Mouse (Mus musculus) layer of hippocampus, adult 18-20 months (tissue): ENCODE results near the gene Hspb8. TPM values are rescaled to one million over a fixed set of nuclear protein-coding genes. Genes with fewer than 3 reads are reported as not detected.

Experiments
- DNase-seq, 2 experiments: peaks; one replicate each; pipeline ENCODE4 v3.0.0; 2022; ENCODE audit warnings: low spot score in 2 of 2
- long read RNA-seq: library from polyadenylated mRNA; stranded (forward); transcript quantifications from one replicate; pipeline ENCODE4 v2.0.0, GENCODE M21; 2021
- total RNA-seq, 2 experiments: library from RNA; stranded (reverse); gene quantifications; 2 replicates each; pipeline ENCODE4 v1.2.3; 2021

The Hspb8 gene
- total RNA-seq = 10 to 100 TPM; 10.8 to 15.4 TPM
- long read RNA-seq, transcript Hspb8-201 (3 exons, 1,816 nt) = major isoform, 27 of 27 reads
- long read RNA-seq, partial matches to known transcripts = 0 of 27 reads
- long read RNA-seq, other reads (novel, unspliced or antisense) = 0 of 27 reads

DNA sequence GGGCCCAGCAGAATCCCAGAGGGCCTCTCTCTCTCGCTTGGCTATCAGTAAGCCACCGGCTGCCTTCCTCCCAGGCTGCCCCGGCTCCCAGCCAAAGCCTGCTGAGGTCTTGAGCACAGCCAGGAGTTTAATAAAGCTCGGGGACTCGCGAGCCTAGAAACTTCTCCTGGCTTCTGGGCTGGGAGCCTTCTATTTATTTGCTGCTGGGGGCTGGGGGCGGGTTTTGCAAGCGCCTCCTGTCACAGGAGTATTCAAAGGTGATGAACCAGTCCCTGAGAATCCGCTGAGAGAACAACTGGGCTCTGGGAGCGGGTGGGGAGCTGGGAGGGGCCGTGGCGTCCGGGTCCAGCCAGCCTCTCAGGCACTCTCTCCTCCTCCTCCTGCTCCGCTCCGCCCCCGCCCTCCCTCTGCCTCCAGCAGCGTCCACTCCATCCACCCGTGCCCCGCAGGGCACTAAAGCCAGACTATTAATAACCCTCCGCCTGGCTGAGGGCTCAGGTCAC is at the start of gene Hspb8:
Gene Hspb8 (minus strand): TSS at position 166 of the 503 bp plus-strand sequence.
- peak in 1 of 2 experiments; percentile 32 for DNase-seq

DNA sequence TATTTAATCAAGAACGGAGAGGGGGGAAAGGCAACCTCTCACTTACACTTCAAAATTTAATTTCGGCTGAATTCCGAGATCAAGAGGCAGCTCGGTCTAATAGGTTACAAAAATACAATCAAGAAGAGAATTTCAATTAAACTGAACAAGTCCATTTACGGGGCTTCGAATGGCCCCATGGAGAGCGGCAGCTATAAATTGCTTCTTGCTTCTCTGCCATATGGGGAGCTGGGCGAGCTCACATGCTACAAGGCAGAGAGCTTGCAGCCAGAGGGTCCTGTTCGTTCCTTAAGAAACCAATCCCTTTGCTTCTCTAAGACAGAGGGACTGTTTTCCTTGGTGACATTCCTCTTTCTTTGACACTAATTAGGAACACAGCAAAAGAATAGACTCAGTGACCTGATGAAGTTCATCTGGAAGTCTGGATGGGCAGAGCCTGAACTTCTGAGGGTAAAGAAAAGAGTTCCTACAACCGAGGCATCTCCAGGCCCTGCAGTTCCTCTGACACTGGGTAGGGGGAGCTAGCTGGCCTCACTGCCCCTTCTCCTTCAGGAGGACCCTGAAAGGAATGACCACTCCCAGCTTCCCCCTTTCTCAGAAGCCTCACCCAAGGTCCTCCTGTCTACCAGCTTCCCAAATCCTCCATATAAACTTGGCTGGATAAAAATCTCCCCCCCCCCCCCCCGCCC is 38.8 kb upstream of the Hspb8 start:
- DNase-seq = no peak

DNA sequence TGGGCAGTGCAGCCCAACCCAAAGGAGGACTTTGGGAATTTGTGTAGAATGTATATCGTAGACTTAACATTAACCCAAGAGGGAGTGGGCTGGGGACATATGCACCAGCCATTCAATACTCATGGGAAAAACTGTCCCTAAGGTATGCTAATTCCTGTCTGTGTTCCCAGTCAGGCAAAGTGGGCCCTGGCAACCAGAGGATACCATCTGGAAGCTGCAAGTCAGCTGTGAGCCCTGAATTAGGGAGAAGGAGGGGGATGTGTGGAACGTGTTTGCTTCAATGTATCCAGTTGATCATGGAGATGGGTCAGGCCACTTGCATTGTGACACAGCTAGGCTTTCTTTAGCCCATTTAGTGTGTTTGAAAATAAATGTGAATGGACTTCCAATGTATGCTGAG is 37.3 kb upstream of the Hspb8 start:
- peak in 1 of 2 experiments; percentile 34 for DNase-seq

DNA sequence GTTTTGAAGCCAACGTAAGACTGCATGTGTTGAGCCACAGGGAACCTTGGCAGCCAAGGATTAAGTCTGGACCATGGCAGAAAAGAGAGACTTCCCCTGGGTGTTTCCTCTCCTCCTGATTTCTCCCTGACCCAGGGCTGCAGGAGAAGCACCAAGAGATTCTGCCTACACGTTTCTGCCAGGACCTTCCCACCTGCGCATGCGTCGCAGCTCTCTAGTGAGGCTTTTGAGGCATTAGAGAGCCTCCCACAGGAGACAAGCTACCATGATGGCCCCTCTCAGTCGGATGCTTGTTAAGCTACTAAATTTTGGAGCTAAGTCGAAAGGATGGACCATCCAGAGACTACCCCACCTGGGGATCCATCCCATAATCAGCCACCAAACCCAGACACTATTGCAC is 35.1 kb upstream of the Hspb8 start:
- no peak for DNase-seq

- no peak for DNase-seq
Observed at GRCm38 (mm10) chr5:116456796-116457515, 34.3 kb upstream of the Hspb8 start.

DNA sequence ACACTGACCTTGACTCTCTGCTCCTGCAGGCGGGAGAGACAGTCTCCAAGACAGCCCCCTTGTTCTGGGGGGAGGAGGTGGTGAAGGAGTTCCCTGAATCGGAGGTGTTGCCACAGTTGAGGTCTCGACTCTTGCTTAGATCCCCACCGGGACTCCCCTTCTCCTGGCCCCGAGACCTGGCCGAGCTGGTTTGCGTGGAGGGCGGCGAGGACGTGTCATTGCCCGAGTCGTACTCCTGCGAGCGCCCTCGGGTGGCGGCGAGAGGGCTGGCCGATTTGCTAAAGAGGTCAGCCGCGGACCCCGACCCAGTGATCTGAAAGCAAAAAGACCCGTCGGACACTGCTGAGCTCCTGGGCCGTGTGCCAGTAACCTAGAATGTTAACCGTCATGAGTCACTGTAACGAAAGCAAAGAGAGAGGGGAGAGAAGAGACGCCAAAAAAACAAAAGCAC is 30.8 kb upstream of the Hspb8 start:
- DNase-seq = peak in 1 of 2 experiments; percentile 51

DNA sequence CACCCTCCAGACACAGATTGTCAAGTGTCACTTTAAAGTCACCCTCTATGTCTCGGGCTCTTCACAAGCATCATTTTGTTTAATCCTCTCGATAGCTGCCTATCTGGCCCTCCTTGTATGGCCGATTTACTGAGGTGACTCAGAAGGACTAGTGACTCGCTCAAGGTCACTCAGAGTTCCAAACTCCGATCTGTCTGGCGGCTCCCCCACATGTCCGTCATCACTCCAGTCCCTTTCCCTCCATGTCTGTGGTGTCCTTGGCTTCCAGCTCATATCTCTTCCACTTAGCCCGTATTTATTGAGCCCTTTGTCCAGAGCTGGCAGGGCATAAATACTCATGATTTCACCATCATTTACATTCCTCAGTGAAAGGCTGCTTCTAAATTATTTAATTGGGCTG is 28.2 kb upstream of the Hspb8 start:
- DNase-seq = no peak

- no peak for DNase-seq
Observed at GRCm38 (mm10) chr5:116449522-116450225, 27.0 kb upstream of the Hspb8 start.

- peak; percentile 51 to 60 for DNase-seq
Observed at GRCm38 (mm10) chr5:116448409-116449191, 25.9 kb upstream of the Hspb8 start.

- DNase-seq = no peak
Observed at GRCm38 (mm10) chr5:116447821-116448350, 25.2 kb upstream of the Hspb8 start.

- DNase-seq = peak in 1 of 2 experiments; percentile 76
Observed at GRCm38 (mm10) chr5:116446552-116446951, 23.9 kb upstream of the Hspb8 start.

DNA sequence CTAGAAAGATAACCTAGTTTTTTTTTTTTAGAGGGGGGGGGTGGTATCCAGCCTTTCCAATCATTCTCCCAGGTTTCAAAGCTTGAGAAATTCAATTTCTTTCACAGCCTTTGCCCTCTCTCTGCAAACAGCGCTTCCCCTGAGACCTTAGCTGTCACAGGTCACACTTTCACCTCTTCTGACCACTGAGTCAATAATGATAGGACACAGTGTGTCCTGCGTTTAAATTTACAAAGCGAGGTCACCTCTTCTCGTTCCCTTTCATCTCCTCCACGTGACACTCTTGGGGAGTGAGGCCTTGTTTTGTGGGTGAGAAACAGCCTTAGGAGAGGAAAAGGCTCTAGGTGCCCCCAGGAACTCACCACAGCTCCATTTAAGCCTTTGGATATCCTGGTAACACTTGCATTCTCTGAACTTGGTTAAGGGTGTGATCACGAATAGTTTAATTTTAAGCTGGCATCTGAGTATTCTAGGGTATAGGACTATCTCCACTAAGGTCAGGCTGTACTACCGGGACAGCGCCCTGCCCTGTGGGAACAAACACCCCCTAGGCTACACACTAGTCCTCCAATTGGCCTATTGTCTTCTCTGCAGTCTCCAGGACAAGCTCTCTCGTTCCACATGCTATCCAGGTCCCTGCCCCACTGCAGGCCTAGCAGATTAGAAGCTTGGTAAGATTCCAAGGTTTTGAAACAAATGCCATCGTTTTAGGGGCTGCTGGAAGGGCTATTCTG is 23.1 kb upstream of the Hspb8 start:
- no peak for DNase-seq

DNA sequence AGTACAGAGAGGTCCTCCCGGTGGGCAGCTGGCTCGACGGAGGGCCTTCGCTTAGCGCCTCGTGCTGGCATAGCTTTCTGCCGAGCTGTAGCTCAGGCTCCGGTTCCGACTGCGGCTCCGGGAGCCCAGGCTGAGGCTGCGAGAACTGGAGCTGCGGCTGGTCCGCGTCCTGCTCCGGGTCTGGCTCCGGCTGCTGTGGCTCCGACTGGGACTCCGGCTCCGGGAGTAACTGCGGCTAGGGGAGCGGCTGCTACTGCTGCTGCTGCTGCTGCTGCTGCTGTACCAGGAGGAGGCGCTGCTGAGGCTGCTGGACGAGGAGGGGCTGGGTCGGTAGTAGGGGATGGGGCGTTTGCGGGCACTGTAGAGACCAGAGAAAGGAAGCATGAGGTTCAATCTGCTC is 21.9 kb upstream of the Hspb8 start:
- peak in 1 of 2 experiments; percentile 29 for DNase-seq

- peak; percentile 63 to 78 for DNase-seq
Observed at GRCm38 (mm10) chr5:116443459-116443940, 20.8 kb upstream of the Hspb8 start.

DNA sequence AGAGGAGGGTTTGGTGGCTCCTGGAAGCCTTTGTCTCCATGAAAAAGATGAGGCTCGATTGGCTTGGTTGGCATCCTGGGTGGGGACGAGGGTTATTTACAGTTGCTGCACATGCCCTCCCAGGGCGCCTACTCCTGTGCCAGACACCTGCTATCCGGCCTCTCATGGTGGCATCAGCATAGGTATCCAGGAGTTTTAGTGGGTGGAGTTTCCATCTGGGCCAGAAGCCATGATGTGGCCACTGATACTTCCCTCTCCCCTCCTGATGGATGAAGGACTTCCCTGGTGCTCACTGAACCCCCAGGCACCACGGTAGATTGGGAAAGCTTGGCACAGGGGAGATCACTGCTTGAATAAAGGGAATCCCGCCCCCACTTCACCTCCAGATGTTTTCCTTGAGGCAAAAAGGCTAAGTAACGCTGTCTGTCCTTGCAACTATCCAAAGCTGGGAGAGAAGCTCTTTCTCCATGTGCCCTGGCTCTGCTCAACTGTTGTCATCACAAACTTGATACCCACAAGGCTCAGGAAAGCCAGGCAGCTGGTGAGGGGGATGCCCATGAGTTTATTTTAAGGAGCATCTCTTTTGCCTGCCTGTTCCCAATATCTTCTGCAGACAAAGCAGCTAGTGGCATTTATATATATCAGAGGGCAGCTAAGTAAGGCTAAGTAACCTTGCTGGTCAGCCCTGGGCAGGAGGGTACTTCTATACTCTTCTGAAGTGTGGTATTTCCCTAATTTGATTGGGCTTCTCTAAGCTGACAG is 20.2 kb upstream of the Hspb8 start:
- DNase-seq = peak; percentile 66 to 86

- no peak for DNase-seq
Observed at GRCm38 (mm10) chr5:116440251-116440650, 17.6 kb upstream of the Hspb8 start.

DNA sequence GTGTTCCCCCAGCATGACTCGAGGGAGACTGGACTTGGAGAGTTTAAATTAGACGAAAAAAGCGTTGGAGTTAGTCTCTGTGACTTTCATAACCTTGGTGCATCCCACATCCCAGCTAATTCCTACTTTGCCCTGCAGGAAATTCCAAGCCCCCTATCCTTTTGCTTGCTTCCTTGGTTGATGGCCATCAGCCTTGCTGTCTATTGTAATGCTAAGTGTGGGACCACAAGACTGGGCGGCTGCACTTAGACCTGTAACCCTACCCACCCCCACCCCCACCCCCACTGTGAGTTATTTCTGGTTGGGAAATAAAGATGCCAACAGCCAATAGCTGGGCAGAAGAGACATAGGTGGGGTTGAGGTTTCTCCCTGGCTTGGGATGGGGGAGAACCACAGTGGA is 15.7 kb upstream of the Hspb8 start:
- DNase-seq = no peak

DNA sequence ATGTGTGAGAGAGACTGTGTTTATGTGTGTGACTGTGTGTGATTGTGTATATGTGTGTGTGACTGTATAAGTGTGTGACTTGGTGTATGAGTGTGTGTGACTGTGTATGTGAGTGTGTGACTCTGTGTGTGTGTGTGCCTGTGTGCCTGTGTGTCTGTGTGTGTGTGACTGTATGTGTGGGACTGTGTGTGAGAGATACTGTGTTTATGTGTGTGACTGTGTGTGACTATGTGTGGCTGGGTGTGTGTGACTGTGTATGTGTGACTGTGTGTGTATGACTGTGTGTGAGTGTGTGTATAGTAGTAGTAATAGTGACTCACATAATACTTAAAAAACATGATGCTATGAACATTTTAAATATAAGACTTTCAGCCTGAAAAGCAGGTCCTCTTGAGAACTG is 13.5 kb upstream of the Hspb8 start:
- DNase-seq = no peak
